Mouse (Mus musculus) limb, embryonic 15.5 days (tissue): ENCODE measurements around the gene Dnah11. TPM values are rescaled to one million over a fixed set of nuclear protein-coding genes. Genes with fewer than 3 reads are reported as not detected.

Experiments
- ATAC-seq: fragments of 200-750 bp; cut with Nextera tagmentation; 2 replicates; pipeline ENCODE4 v1.8.0; 2017; ENCODE audit warnings: low read depth, moderate TSS enrichment; ENCODE audit not compliant: insufficient number of reproducible peaks, low FRiP score, low TSS enrichment
- H3K27ac ChIP-seq: fragments of 300-500 bp; sonication (generic); 2 replicates; pipeline ENCODE4 v1.5.1; 2015; ENCODE audit warnings: moderate library complexity, mild to moderate bottlenecking, inconsistent platforms
- H3K27me3 ChIP-seq: fragments of 300-500 bp; sonication (generic); 2 replicates; pipeline ENCODE4 v1.6.1; 2015; ENCODE audit warnings: inconsistent platforms
- H3K36me3 ChIP-seq: fragments of 300-500 bp; sonication (generic); 2 replicates; pipeline ENCODE4 v1.6.1; 2015; ENCODE audit warnings: inconsistent platforms
- H3K4me1 ChIP-seq: fragments of 300-500 bp; sonication (generic); 2 replicates; pipeline ENCODE4 v1.6.1; 2015; ENCODE audit warnings: inconsistent platforms
- H3K4me2 ChIP-seq: fragments of 300-500 bp; sonication (generic); 2 replicates; pipeline ENCODE4 v1.6.1; 2015; ENCODE audit warnings: mild to moderate bottlenecking, inconsistent platforms
- H3K4me3 ChIP-seq: fragments of 300-500 bp; sonication (generic); 2 replicates; pipeline ENCODE4 v1.5.1; 2015; ENCODE audit warnings: mild to moderate bottlenecking, inconsistent platforms
- H3K9ac ChIP-seq: fragments of 300-500 bp; sonication (generic); 2 replicates; pipeline ENCODE4 v1.6.1; 2015; ENCODE audit warnings: inconsistent platforms
- H3K9me3 ChIP-seq: fragments of 300-500 bp; sonication (generic); 2 replicates; pipeline ENCODE4 v1.6.1; 2016; ENCODE audit warnings: inconsistent platforms
- WGBS: fragments of 180-500 bp; shearing (Covaris S2); methylation state at CpG from one replicate; pipeline ENCODE4 v1.1.7; 2015; 5-methylcytosine and 5-hydroxymethylcytosine counted together
- polyA plus RNA-seq: library from polyadenylated mRNA; unstranded; fragments of >200 nt; fragmentation: Nextera tagmentation; extraction: Ambion mirVana; gene quantifications from 2 replicates; pipeline ENCODE4 v1.2.1, GENCODE M21; 2015

Dnah11 gene
- polyA plus RNA-seq, 1 experiment from 2014 or later, result 0.24 TPM

GRCm38 (mm10) chr12:118156986-118157385 is 41.9 kb downstream of the Dnah11 start:
- no peaks in the 10 kb centered on the region for H3K36me3 ChIP-seq
- H3K9ac ChIP-seq, result no peak overlapping the region
- no peak overlapping the region for H3K4me3 ChIP-seq
- H3K4me1 ChIP-seq, result no peaks in the 10 kb centered on the region
- no peak overlapping the region for H3K27ac ChIP-seq
- H3K27me3 ChIP-seq, result no peaks in the 10 kb centered on the region
- WGBS, result 76% methylated on average over 5 of the region's 5 CpGs
- no peak for ATAC-seq
- no peak overlapping the region for H3K4me2 ChIP-seq
- no peaks in the 10 kb centered on the region for H3K9me3 ChIP-seq

GRCm38 (mm10) chr12:118147521-118148033 is 51.3 kb downstream of the Dnah11 start:
- no peaks in the 10 kb centered on the region for H3K36me3 ChIP-seq
- H3K27me3 ChIP-seq, result no peaks in the 10 kb centered on the region
- ATAC-seq, result no peak
- no peak overlapping the region for H3K27ac ChIP-seq
- H3K4me3 ChIP-seq, result no peak overlapping the region
- H3K9ac ChIP-seq, result no peak overlapping the region
- H3K4me2 ChIP-seq, result no peak overlapping the region
- H3K9me3 ChIP-seq, result no peaks in the 10 kb centered on the region
- WGBS, result 87% methylated on average over 2 of the region's 2 CpGs
- no peaks in the 10 kb centered on the region for H3K4me1 ChIP-seq

GRCm38 (mm10) chr12:118128116-118128515 is 70.7 kb downstream of the Dnah11 start:
- no peak overlapping the region for H3K4me2 ChIP-seq
- H3K27me3 ChIP-seq, result no peaks in the 10 kb centered on the region
- H3K9ac ChIP-seq, result no peak overlapping the region
- no peaks in the 10 kb centered on the region for H3K9me3 ChIP-seq
- ATAC-seq, result no peak
- WGBS, result 88% methylated on average over 4 of the region's 4 CpGs
- no peaks in the 10 kb centered on the region for H3K36me3 ChIP-seq
- no peak overlapping the region for H3K27ac ChIP-seq
- H3K4me3 ChIP-seq, result no peak overlapping the region
- no peaks in the 10 kb centered on the region for H3K4me1 ChIP-seq

- no peaks in the 10 kb centered on the region for H3K36me3 ChIP-seq
- no peak overlapping the region for H3K27ac ChIP-seq
- H3K9ac ChIP-seq, result no peak overlapping the region
- H3K4me1 ChIP-seq, result no peaks in the 10 kb centered on the region
- no peak overlapping the region for H3K4me2 ChIP-seq
- 96% methylated on average over 3 of the region's 3 CpGs for WGBS
- no peak for ATAC-seq
- H3K4me3 ChIP-seq, result no peak overlapping the region
- no peaks in the 10 kb centered on the region for H3K27me3 ChIP-seq
- H3K9me3 ChIP-seq, result no peaks in the 10 kb centered on the region
These were observed 79.2 kb downstream of the Dnah11 start for GRCm38 (mm10) chr12:118119668-118120067.

DNA sequence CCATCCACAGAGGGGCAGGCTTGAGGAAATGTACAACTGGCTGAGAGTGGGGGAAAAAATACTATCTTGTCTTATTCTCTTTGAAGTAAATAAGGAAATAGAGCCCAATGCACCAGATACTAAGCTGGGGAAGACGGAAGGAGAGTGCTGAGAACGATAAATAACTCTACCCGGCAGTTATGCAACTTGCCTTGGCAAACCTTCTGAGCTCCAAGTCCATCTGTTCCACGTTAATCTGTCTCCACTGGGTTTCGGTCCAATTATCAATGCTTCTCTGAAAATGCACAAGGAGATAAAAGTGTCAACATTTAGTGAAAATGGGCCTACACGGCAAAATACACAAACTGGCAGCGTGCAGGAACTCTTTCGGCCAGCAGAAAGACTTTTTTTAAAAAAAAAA is 86.2 kb downstream of the Dnah11 start:
- H3K9me3 ChIP-seq, result no peaks in the 10 kb centered on the region
- H3K9ac ChIP-seq, result no peak overlapping the region
- H3K4me2 ChIP-seq, result no peak overlapping the region
- H3K4me3 ChIP-seq, result no peak overlapping the region
- no peaks in the 10 kb centered on the region for H3K4me1 ChIP-seq
- ATAC-seq, result no peak
- no peaks in the 10 kb centered on the region for H3K27me3 ChIP-seq
- WGBS, result 46% methylated on average over 8 of the region's 8 CpGs
- H3K27ac ChIP-seq, result no peak overlapping the region
- H3K36me3 ChIP-seq, result no peaks in the 10 kb centered on the region

DNA sequence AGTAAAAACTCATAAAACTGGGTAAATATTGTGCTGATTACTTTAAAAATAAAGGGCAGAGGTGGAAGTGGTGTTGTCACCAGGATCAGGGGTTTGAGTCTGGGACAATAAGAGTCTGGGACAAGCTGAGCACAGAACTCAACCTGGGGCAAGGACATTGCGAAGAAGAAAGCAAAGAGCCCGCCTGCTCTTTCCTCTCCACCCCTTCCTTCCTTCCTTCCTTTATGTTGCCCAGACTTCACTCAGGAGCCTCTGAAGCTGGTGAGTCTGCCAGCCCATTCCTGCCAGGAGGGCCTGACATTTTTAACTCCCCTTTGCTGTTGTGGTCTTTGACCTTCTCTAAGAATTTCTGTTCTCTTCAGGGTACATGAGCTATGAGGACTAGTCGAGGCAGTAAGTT is 86.9 kb downstream of the Dnah11 start:
- no peaks in the 10 kb centered on the region for H3K27me3 ChIP-seq
- no peak overlapping the region for H3K4me2 ChIP-seq
- H3K36me3 ChIP-seq, result no peaks in the 10 kb centered on the region
- no peak overlapping the region for H3K27ac ChIP-seq
- WGBS, result 78% methylated on average over 3 of the region's 3 CpGs
- no peak for ATAC-seq
- no peak overlapping the region for H3K4me3 ChIP-seq
- no peak overlapping the region for H3K9ac ChIP-seq
- no peaks in the 10 kb centered on the region for H3K9me3 ChIP-seq
- H3K4me1 ChIP-seq, result no peaks in the 10 kb centered on the region

DNA sequence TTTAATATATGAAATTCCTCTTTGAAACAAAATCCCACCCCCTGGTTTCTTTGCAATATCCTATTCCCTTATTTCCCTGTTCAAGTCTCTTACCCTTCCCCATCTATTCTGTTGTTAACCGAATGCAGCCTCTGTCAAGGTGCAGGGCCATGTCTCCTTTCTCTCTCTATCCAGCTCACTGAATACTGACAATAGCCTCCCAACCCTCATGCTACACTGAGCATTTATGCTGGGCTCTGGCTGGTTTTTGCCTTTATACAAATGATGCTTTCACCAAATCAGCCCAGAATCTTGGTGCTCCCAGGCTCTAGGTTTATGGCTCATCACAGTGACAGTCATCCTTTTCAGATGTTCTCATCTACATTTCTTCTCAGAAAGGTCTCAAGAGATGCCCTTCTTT is 91.1 kb downstream of the Dnah11 start:
- no peaks in the 10 kb centered on the region for H3K36me3 ChIP-seq
- no peaks in the 10 kb centered on the region for H3K9me3 ChIP-seq
- H3K4me1 ChIP-seq, result no peaks in the 10 kb centered on the region
- H3K4me3 ChIP-seq, result no peak overlapping the region
- H3K9ac ChIP-seq, result no peak overlapping the region
- no peaks in the 10 kb centered on the region for H3K27me3 ChIP-seq
- H3K4me2 ChIP-seq, result no peak overlapping the region
- WGBS, result 81% methylated on average over 1 of the region's 1 CpGs
- no peak overlapping the region for H3K27ac ChIP-seq
- ATAC-seq, result no peak

GRCm38 (mm10) chr12:118104520-118104919 is 94.3 kb downstream of the Dnah11 start:
- no peak overlapping the region for H3K9ac ChIP-seq
- 79% methylated on average over 4 of the region's 4 CpGs for WGBS
- H3K9me3 ChIP-seq, result no peaks in the 10 kb centered on the region
- H3K4me1 ChIP-seq, result no peaks in the 10 kb centered on the region
- H3K27me3 ChIP-seq, result no peaks in the 10 kb centered on the region
- no peak overlapping the region for H3K4me3 ChIP-seq
- no peaks in the 10 kb centered on the region for H3K36me3 ChIP-seq
- ATAC-seq, result no peak
- H3K4me2 ChIP-seq, result no peak overlapping the region
- no peak overlapping the region for H3K27ac ChIP-seq

GRCm38 (mm10) chr12:118099694-118100093 is 99.1 kb downstream of the Dnah11 start:
- Histone ChIP-seq H3K4me1 (no peaks in the 10 kb centered on the region), H3K4me2 (no peak overlapping the region), H3K4me3 (no peak overlapping the region), H3K9me3 (no peaks in the 10 kb centered on the region), H3K27me3 (no peaks in the 10 kb centered on the region), H3K27ac (no peak overlapping the region), H3K36me3 (no peaks in the 10 kb centered on the region), H3K9ac (no peak overlapping the region)
- WGBS, result 77% methylated on average over 5 of the region's 5 CpGs
- no peak for ATAC-seq

DNA sequence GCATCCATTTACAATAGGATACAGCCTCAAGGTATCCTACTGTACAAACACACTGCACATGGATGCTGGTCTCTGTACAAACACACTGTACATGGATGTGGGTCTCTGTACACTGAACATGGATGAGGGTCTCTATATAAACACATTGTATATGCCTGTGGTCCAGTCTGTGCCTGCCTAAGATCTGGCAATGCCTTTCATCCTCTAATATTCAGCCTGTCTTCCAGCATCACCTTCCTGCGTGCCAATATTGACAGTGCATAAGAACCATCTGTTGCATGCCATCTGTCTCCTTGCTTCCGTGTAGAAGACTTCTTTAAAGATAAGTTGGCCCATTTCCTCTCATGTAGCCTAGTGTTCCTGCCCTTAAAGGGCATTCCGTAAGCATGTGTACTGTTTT is 100.6 kb downstream of the Dnah11 start:
- no peak overlapping the region for H3K4me2 ChIP-seq
- no peaks in the 10 kb centered on the region for H3K36me3 ChIP-seq
- H3K4me3 ChIP-seq, result no peak overlapping the region
- 80% methylated on average over 3 of the region's 3 CpGs for WGBS
- H3K9ac ChIP-seq, result no peak overlapping the region
- H3K27ac ChIP-seq, result no peak overlapping the region
- ATAC-seq, result no peak
- H3K4me1 ChIP-seq, result no peaks in the 10 kb centered on the region
- no peaks in the 10 kb centered on the region for H3K9me3 ChIP-seq
- H3K27me3 ChIP-seq, result no peaks in the 10 kb centered on the region

GRCm38 (mm10) chr12:118094946-118095345 is 103.9 kb downstream of the Dnah11 start:
- Histone ChIP-seq H3K9me3 (no peaks in the 10 kb centered on the region), H3K4me3 (no peak overlapping the region), H3K36me3 (no peaks in the 10 kb centered on the region), H3K4me1 (no peaks in the 10 kb centered on the region), H3K27ac (no peak overlapping the region), H3K4me2 (no peak overlapping the region), H3K27me3 (no peaks in the 10 kb centered on the region), H3K9ac (no peak overlapping the region)
- 82% methylated on average over 4 of the region's 4 CpGs for WGBS
- ATAC-seq, result no peak

- 66% methylated on average over 1 of the region's 1 CpGs for WGBS
- H3K27me3 ChIP-seq, result no peaks in the 10 kb centered on the region
- H3K4me2 ChIP-seq, result no peak overlapping the region
These were observed 113.6 kb downstream of the Dnah11 start for GRCm38 (mm10) chr12:118085291-118085690.

DNA sequence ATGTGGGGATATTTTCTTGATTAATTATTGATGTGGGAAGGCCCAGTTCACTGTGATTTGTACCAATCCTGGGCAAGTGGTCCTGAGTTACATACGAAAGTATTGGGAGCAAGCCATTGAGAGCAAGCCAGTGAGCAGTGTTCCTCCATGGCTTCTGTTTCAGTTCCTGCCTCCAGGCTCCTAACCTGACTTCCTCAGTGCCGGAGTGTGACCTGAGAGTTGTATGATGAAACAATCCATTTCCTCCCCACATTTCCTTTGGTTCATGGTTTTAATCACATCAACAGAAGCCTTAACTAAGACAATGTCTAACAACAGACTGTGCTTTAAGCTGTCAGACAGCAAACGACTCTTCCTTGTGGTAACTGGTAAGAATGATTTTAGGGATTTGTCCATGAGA is 114.0 kb downstream of the Dnah11 start:
- Histone ChIP-seq H3K27ac (no peak overlapping the region), H3K36me3 (no peaks in the 10 kb centered on the region), H3K9ac (no peak overlapping the region), H3K4me2 (no peak overlapping the region), H3K9me3 (no peaks in the 10 kb centered on the region), H3K4me1 (no peaks in the 10 kb centered on the region), H3K4me3 (no peak overlapping the region), H3K27me3 (no peaks in the 10 kb centered on the region)
- no peak for ATAC-seq
- 85% methylated on average over 3 of the region's 3 CpGs for WGBS

More at GRCm38 (mm10) chr12:118085291-118085690, 113.6 kb downstream of the Dnah11 start:
- Histone ChIP-seq H3K9me3 (no peaks in the 10 kb centered on the region), H3K27ac (no peak overlapping the region), H3K9ac (no peak overlapping the region), H3K4me1 (no peaks in the 10 kb centered on the region), H3K4me3 (no peak overlapping the region), H3K36me3 (no peaks in the 10 kb centered on the region)
- no peak for ATAC-seq
